Mouse (Mus musculus): ENCODE measurements around the gene Mboat2.
A peak's percentile ranks its signal among the peaks of the same experiment; 100 is the strongest.

Gene Mboat2

GRCm38 (mm10) chr12:24947065-24947464 is 116.4 kb downstream of the Mboat2 start:
- no peak for DNase-seq (ENCODE audit: low read depth, low spot score)

- peak; percentile 55 for DNase-seq (ENCODE audit: low read depth, low spot score)
These were observed 117.7 kb downstream of the Mboat2 start for GRCm38 (mm10) chr12:24948344-24948743.

- DNase-seq (ENCODE audit: low read depth, low spot score) = peak; percentile 21
These were observed 119.8 kb downstream of the Mboat2 start for GRCm38 (mm10) chr12:24950376-24951046.

- DNase-seq (ENCODE audit: low read depth, low spot score) = peak; percentile 72
These were observed 121.5 kb downstream of the Mboat2 start for GRCm38 (mm10) chr12:24952147-24952546.

- DNase-seq (ENCODE audit: low read depth, low spot score) = no peak
These were observed 124.5 kb downstream of the Mboat2 start for GRCm38 (mm10) chr12:24955137-24955536.

GRCm38 (mm10) chr12:24958526-24958925 is 127.8 kb downstream of the Mboat2 start:
- no peak for DNase-seq (ENCODE audit: low read depth, low spot score)

- DNase-seq (ENCODE audit: low read depth, low spot score) = no peak
These were observed 131.1 kb downstream of the Mboat2 start for GRCm38 (mm10) chr12:24961821-24962220.

GRCm38 (mm10) chr12:24962362-24962967 is 131.8 kb downstream of the Mboat2 start:
- no peak for DNase-seq (ENCODE audit: low read depth, low spot score)

- no peak for DNase-seq (ENCODE audit: low read depth, low spot score)
These were observed 132.8 kb downstream of the Mboat2 start for GRCm38 (mm10) chr12:24963393-24964022.

- DNase-seq (ENCODE audit: low read depth, low spot score) = no peak
These were observed 134.7 kb downstream of the Mboat2 start for GRCm38 (mm10) chr12:24965406-24965805.

GRCm38 (mm10) chr12:24966046-24966445 is 135.4 kb downstream of the Mboat2 start:
- DNase-seq (ENCODE audit: low read depth, low spot score) = no peak

GRCm38 (mm10) chr12:24971490-24972200 is 141.0 kb downstream of the Mboat2 start:
- no peak for DNase-seq (ENCODE audit: low read depth, low spot score)

GRCm38 (mm10) chr12:24972371-24973350 is 142.0 kb downstream of the Mboat2 start:
- no peak for DNase-seq (ENCODE audit: low read depth, low spot score)

- peak; percentile 21 for DNase-seq (ENCODE audit: low read depth, low spot score)
These were observed 142.9 kb downstream of the Mboat2 start for GRCm38 (mm10) chr12:24973586-24973985.

GRCm38 (mm10) chr12:24974446-24975114 is 143.9 kb downstream of the Mboat2 start, which contains the start of gene Kidins220:
Gene Kidins220, plus strand, starts transcription at chr12:24974925.
- DNase-seq (ENCODE audit: low read depth, low spot score) = peak; percentile 97

GRCm38 (mm10) chr12:24975115-24975733 is 144.5 kb downstream of the Mboat2 start:
- peak; percentile 74 for DNase-seq (ENCODE audit: low read depth, low spot score)

GRCm38 (mm10) chr12:24985226-24985625 is 154.5 kb downstream of the Mboat2 start:
- no peak for DNase-seq (ENCODE audit: low read depth, low spot score)

- DNase-seq (ENCODE audit: low read depth, low spot score) = no peak
These were observed 164.7 kb downstream of the Mboat2 start for GRCm38 (mm10) chr12:24995350-24995749.

- no peak for DNase-seq (ENCODE audit: low read depth, low spot score)
These were observed 174.7 kb downstream of the Mboat2 start for GRCm38 (mm10) chr12:25005350-25005749.

- DNase-seq (ENCODE audit: low read depth, low spot score) = no peak
These were observed 179.3 kb downstream of the Mboat2 start for GRCm38 (mm10) chr12:25009957-25010356.
